Mouse (Mus musculus) left cerebral cortex, adult 6 months (tissue): ENCODE results near the gene Egflam. TPM values are rescaled to one million over a fixed set of nuclear protein-coding genes. Genes with fewer than 3 reads are reported as not detected.

ENCODE experiments used
- long read RNA-seq, 2 experiments: library from polyadenylated mRNA; unstranded; transcript quantifications; one replicate each; pipeline ENCODE4 v2.0.0; 2019 to 2020
- polyA plus RNA-seq: library from polyadenylated mRNA; unstranded; fragments of <200 nt; fragmentation: Nextera tagmentation; gene quantifications from 2 replicates; pipeline ENCODE4 v1.2.3, GENCODE M21; 2021

Egflam gene
- polyA plus RNA-seq = 0.75 and 0.90 TPM in 2 replicates
- long read RNA-seq, experiment 1, full-length matches to known transcripts = 3 of 3 reads
- long read RNA-seq, experiment 1, partial matches to known transcripts = 0 of 3 reads
- long read RNA-seq, experiment 1, other reads (novel, unspliced or antisense) = 0 of 3 reads
- long read RNA-seq, experiment 2, full-length matches to known transcripts = 1 of 2 reads
- long read RNA-seq, experiment 2, partial matches to known transcripts = 1 of 2 reads
- long read RNA-seq, experiment 2, other reads (novel, unspliced or antisense) = 0 of 2 reads

DNA sequence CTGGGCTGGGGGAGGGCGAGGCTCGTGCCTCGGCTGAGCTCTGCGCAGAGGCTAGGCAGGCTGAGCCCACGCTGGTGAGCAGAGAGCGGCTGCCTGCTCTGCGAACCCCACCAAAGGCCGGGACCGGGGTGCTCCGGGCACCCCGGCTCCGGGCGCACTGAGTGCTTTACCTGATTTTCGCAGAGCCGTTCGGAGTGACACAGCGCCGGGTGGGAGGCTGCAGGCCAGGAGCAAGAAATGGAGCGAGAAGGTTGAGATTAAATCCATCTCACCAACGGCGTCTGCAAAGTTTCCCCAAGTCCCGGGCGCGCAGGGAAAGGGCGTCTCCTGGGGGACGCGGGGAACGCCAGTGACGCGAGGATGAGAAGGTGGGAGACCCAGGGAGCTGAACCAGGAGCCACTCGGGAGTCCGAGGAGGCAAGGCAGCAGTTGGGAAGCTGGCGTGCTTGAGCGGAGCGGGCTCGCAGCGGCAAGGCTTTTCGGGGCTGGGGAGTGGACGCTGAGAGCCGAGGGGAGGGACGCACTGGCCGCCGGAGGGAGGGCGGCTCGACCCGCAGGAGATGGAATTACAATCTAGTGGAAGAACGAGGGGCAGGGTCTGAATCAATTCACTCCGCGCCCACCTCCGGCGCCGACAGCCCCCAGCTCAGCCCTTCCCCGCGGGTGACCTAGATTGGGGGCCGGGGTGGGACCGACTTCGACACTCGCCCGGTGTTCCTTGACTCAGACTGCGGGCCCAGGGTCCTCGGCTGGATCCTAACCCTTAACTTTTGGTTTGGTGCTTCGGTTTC is at the start of gene Egflam:
Gene Egflam (minus strand): TSS at position 578 of the 791 bp plus-strand sequence.

